Mouse (Mus musculus) G1E (cell line): ENCODE results near the gene Ppm1h.

Experiments used
- CTCF ChIP-seq: IDR thresholded peaks from 2 replicates; pipeline ENCODE4 v1.5.1; 2012; ENCODE audit warnings: low read depth, low read length, inconsistent platforms, mixed read lengths
- TAL1 ChIP-seq: conservative IDR thresholded peaks from 2 replicates; pipeline ENCODE4 v1.6.1; 2012; ENCODE audit warnings: low read depth, low read length, inconsistent platforms, mixed read lengths

DNA sequence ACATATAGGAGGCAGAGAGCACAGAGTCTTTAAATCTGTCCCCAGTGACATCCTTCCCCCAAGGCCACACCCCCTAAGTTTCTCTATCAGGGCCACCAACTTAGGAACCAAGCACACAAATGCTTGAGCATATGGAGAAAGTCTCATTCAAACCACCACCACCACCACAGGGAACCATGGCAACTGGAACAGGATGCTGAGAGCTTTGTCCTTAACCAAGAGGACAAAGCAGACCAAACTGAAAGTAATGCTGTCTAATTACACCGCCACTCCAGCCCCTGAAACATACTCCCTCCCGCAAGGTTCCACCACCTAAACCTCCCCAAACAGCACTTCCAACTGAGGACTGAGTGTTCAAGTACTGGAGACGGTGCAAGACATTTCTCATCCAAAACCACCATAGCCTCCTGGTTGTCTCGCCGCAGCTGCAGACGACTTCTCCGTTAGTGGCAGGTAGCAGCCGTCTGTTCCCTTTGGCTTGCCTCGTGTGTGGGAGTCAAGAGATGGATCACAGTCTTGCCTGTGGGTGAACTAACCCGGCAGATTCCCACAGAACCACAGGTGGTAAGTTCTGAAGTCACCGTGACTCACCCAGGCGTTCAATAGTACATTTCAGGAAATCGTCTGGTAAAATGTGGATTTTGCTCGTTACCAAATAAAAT is 39.3 kb downstream of the Ppm1h start:
- TF ChIP-seq CTCF (no peak), TAL1 (no peak)
